Mouse (Mus musculus) spleen, adult 2 months (tissue): ENCODE measurements around the gene 3110021N24Rik.
A peak's percentile ranks its signal among the peaks of the same experiment; 100 is the strongest.

Experiments used
- CTCF ChIP-seq: fragments of 200-500 bp; IDR thresholded peaks from 2 replicates; pipeline ENCODE4 v1.5.1; 2011; ENCODE audit warnings: mild to moderate bottlenecking, inconsistent platforms; ENCODE audit not compliant: insufficient read depth, insufficient read length, insufficient replicate concordance; ENCODE audit errors: extremely low read depth
- POLR2A ChIP-seq: fragments of 200-500 bp; IDR thresholded peaks from 2 replicates; pipeline ENCODE4 v1.6.1; 2011; ENCODE audit warnings: low read depth, low read length, inconsistent platforms

DNA sequence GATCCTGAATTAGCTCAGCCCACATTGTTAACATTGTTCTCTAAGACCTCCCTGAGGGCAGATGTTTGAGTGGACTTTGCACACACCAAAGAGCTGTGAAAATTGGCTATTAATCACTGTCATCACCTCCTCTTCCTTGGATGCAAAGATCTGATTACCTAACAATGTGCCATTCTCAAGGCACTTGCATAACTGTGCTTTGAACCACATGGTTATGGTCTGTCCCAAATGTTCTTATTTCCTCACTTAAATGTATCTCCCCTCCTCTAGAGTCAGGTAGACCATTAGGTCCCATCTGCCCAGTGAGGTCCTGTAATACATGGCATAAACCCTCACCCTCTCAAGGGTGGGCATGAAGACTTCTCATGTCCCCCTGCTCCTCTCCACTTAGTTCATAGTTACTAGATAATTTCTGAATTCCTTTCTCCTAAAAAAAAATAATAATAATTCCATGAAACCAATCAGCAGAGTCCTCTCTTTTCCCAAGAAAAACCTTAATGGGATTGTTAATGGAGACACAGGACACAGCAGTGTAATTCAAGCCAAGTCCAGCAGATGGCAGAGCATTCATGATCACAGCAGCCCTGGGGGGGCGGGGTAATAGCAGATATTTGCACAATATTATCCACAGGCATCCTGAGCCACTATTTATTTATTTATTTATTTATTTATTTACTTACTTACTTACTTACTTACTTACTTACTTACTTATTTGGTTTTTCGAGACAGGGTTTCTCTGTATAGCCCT is 78.8 kb downstream of the 3110021N24Rik start:
- TF ChIP-seq CTCF (peak; percentile 56; the same call in 1 of the 2 replicates), POLR2A (no peak)
